Mouse (Mus musculus) ES-E14 (cell line): ENCODE results near the gene Cers6. TPM values are rescaled to one million over a fixed set of nuclear protein-coding genes. Genes with fewer than 3 reads are reported as not detected.

ENCODE experiments used
- DNase-seq: peaks from one replicate; pipeline ENCODE4 v3.0.0-alpha.2; 2013; ENCODE audit warnings: low read depth, low spot score
- H3K27ac ChIP-seq: 2 replicates; pipeline ENCODE4 v1.5.1; 2012; ENCODE audit warnings: low read depth, mild to moderate bottlenecking, low read length, moderate library complexity, mixed read lengths; ENCODE audit not compliant: poor library complexity, insufficient read depth, severe bottlenecking
- H3K36me3 ChIP-seq: 2 replicates; pipeline ENCODE4 v1.6.1; 2012; ENCODE audit warnings: mild to moderate bottlenecking, low read length, moderate library complexity, mixed read lengths; ENCODE audit not compliant: control insufficient read depth, poor library complexity, insufficient read depth, severe bottlenecking
- H3K4me1 ChIP-seq, 2 experiments: fragments of 150-350 bp in 1 of 2; sonication (generic) in 1 of 2; 2 replicates each; pipeline ENCODE4 v1.6.1; 2012; ENCODE audit warnings: low read length in 2 of 2, mild to moderate bottlenecking in 1 of 2, mixed read lengths in 1 of 2; ENCODE audit not compliant: control insufficient read depth in 2 of 2, insufficient read depth in 2 of 2, poor library complexity in 1 of 2
- H3K4me3 ChIP-seq, 2 experiments: fragments of 150-350 bp in 1 of 2; sonication (generic) in 1 of 2; 2 replicates each; pipeline ENCODE4 v1.5.1; 2012; ENCODE audit warnings: low read length in 2 of 2, low read depth in 1 of 2, mild to moderate bottlenecking in 1 of 2, mixed read lengths in 1 of 2; ENCODE audit not compliant: insufficient read depth in 1 of 2, poor library complexity in 1 of 2, severe bottlenecking in 1 of 2
- H3K9ac ChIP-seq: 2 replicates; pipeline ENCODE4 v1.6.1; 2012; ENCODE audit warnings: low read depth, mild to moderate bottlenecking, low read length, mixed read lengths; ENCODE audit not compliant: poor library complexity, insufficient read depth, severe bottlenecking
- H3K9me3 ChIP-seq: fragments of 150-350 bp; sonication (generic); 2 replicates; pipeline ENCODE4 v1.6.1; 2012; ENCODE audit warnings: low read depth, mild to moderate bottlenecking, low read length; ENCODE audit not compliant: control insufficient read depth, insufficient read depth
- CHD2 ChIP-seq: IDR thresholded peaks from 2 replicates; pipeline ENCODE4 v1.6.1; 2014; ENCODE audit warnings: mild to moderate bottlenecking, low read depth, low read length, inconsistent platforms
- HCFC1 ChIP-seq: IDR thresholded peaks from 2 replicates; pipeline ENCODE4 v1.6.1; 2012; ENCODE audit warnings: low read length, inconsistent platforms, borderline replicate concordance; ENCODE audit not compliant: insufficient read depth
- MAFK ChIP-seq: IDR thresholded peaks from 2 replicates; pipeline ENCODE4 v1.6.1; 2014; ENCODE audit warnings: mild to moderate bottlenecking, low read depth, low read length, inconsistent platforms; ENCODE audit not compliant: insufficient read depth
- ZC3H11A ChIP-seq: IDR thresholded peaks from 2 replicates; pipeline ENCODE4 v1.6.1; 2012; ENCODE audit warnings: low read depth, mild to moderate bottlenecking, inconsistent platforms, low read length, borderline replicate concordance
- ZNF384 ChIP-seq: IDR thresholded peaks from 2 replicates; pipeline ENCODE4 v1.6.1; 2012; ENCODE audit warnings: low read depth, low read length, inconsistent platforms
- in situ Hi-C, 2 experiments: fragments of 600-800 bp; cut with MboI; formaldehyde crosslinking; loops; one replicate each; pipeline ENCODE4 v1.15.1; 2025; ENCODE audit warnings: low sequenced_read_pairs in 2 of 2, inconsistent platforms in 1 of 2; ENCODE audit not compliant: unreplicated experiment in 2 of 2
- total RNA-seq: library from RNA; depleted of rRNA; stranded (reverse); fragments of 300-350 nt; gene quantifications from 2 replicates; pipeline ENCODE4 v1.2.3, GENCODE M21; 2012

The Cers6 gene
- total RNA-seq, 1 experiment: 33.6 TPM

GRCm38 (mm10) chr2:69095836-69096235 lies 234.6 kb downstream of the Cers6 start:
- no peaks in the 10 kb centered on the region for H3K36me3 ChIP-seq
- TF ChIP-seq MAFK (no peak), HCFC1 (no peak), ZNF384 (no peak), CHD2 (no peak), ZC3H11A (no peak)
- in situ Hi-C loops: no loop called here
- no peak overlapping the region for H3K27ac ChIP-seq
- no peak for DNase-seq
- no peaks in the 10 kb centered on the region for H3K9me3 ChIP-seq
- H3K4me1 ChIP-seq: no peaks in the 10 kb centered on the region
- H3K9ac ChIP-seq: no peak overlapping the region
- H3K4me3 ChIP-seq: no peak overlapping the region

- in situ Hi-C loops: no loop called here
- no peak overlapping the region for H3K27ac ChIP-seq
- TF ChIP-seq ZC3H11A (no peak), HCFC1 (no peak), ZNF384 (no peak), MAFK (no peak), CHD2 (no peak)
- DNase-seq: no peak
- H3K4me3 ChIP-seq: no peak overlapping the region
- no peaks in the 10 kb centered on the region for H3K36me3 ChIP-seq
- no peaks in the 10 kb centered on the region for H3K4me1 ChIP-seq
- H3K9ac ChIP-seq: no peak overlapping the region
- no peaks in the 10 kb centered on the region for H3K9me3 ChIP-seq
Observed at GRCm38 (mm10) chr2:69096821-69097220, 235.6 kb downstream of the Cers6 start.

- Histone ChIP-seq H3K4me3 (no peak overlapping the region), H3K4me1 (no peaks in the 10 kb centered on the region), H3K9ac (no peak overlapping the region), H3K27ac (no peak overlapping the region), H3K9me3 (no peaks in the 10 kb centered on the region), H3K36me3 (no peaks in the 10 kb centered on the region)
- in situ Hi-C loops: no loop called here
- DNase-seq: no peak
- TF ChIP-seq HCFC1 (no peak), ZC3H11A (no peak), CHD2 (no peak), ZNF384 (no peak), MAFK (no peak)
Observed at GRCm38 (mm10) chr2:69097526-69097925, 236.3 kb downstream of the Cers6 start.

GRCm38 (mm10) chr2:69098701-69099100 lies 237.5 kb downstream of the Cers6 start:
- peaks cover 3% of the 10 kb centered on the region; the same call in 1 of the 2 replicates for H3K36me3 ChIP-seq
- in situ Hi-C loops: no loop called here
- DNase-seq: no peak
- no peak overlapping the region for H3K9ac ChIP-seq
- H3K4me1 ChIP-seq: no peaks in the 10 kb centered on the region
- no peaks in the 10 kb centered on the region for H3K9me3 ChIP-seq
- H3K4me3 ChIP-seq: no peak overlapping the region
- H3K27ac ChIP-seq: no peak overlapping the region
- TF ChIP-seq ZNF384 (no peak), CHD2 (no peak), HCFC1 (no peak)

GRCm38 (mm10) chr2:69099147-69099546 lies 237.9 kb downstream of the Cers6 start:
- TF ChIP-seq CHD2 (no peak), ZNF384 (no peak), MAFK (no peak), ZC3H11A (no peak), HCFC1 (no peak)
- H3K27ac ChIP-seq: no peak overlapping the region
- in situ Hi-C loops: no loop called here
- H3K9ac ChIP-seq: no peak overlapping the region
- DNase-seq: no peak
- no peaks in the 10 kb centered on the region for H3K4me1 ChIP-seq
- H3K4me3 ChIP-seq: no peak overlapping the region
- peaks cover 3% of the 10 kb centered on the region; the same call in 1 of the 2 replicates for H3K36me3 ChIP-seq
- no peaks in the 10 kb centered on the region for H3K9me3 ChIP-seq
